Mouse (Mus musculus) left cerebral cortex, adult 11 months (tissue): ENCODE measurements around the gene Fkbp2.

Experiments used
- DNase-seq: peaks from one replicate; pipeline ENCODE4 v3.0.0; 2022; ENCODE audit warnings: low spot score

Fkbp2 gene

GRCm38 (mm10) chr19:6980381-6981093 lies at the start of gene Fkbp2:
Gene Fkbp2 (minus strand): TSS chr19:6980501.
- DNase-seq, result peak; percentile 98

GRCm38 (mm10) chr19:7029531-7029930 lies 49.2 kb upstream of the Fkbp2 start:
- DNase-seq, result no peak

- DNase-seq, result no peak
These were observed 39.9 kb upstream of the Fkbp2 start for GRCm38 (mm10) chr19:7020224-7020641.

- no peak for DNase-seq
These were observed 38.9 kb upstream of the Fkbp2 start, which contains the start of gene Fermt3 for GRCm38 (mm10) chr19:7019191-7019590. Gene Fermt3 (minus strand): TSS chr19:7019469.

- DNase-seq, result no peak
These were observed 38.2 kb upstream of the Fkbp2 start for GRCm38 (mm10) chr19:7018546-7018945.

DNA sequence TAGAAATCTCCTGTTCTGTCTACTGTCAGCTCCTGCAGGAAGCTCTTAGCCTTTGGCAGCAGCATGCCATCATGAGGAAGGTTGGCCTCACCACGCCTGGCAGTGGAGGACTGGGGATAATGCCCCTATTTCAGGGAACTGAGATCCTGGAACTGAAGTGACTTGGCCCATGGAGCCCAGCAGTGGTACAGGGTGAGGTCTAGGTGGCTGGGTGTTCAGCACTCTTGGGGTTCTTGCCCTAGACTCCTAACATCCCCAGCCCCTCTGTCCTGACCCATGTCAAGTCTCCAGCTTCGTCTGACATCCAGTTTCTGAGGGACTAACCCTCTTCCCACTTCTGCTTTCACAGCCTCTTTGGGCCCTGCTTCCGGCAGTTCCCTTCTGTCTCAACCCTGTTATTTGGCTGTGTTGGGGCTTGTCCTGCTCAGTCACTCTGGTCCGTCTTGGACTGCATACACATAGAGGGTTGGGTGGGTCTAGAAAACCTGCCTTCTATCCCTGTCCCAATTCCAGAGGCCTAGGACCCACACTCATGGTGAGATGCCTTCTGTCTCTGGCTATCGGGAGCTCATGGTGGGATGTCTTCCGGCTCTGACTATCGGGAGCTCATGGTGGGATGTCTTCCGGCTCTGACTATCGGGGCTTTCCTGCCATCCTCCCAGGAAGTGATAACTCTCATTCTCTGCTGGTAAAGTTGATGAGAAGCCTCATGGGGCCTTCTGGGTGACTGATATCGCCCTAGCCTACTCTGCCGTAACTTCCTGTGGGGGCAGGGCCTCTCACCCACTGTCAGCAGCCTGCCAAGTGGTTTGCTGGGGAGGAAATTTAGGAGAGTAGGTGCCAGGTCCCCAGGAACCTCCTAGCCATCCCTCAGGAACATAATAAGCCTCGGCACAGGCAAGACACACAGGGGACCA lies 37.5 kb upstream of the Fkbp2 start:
- no peak for DNase-seq

DNA sequence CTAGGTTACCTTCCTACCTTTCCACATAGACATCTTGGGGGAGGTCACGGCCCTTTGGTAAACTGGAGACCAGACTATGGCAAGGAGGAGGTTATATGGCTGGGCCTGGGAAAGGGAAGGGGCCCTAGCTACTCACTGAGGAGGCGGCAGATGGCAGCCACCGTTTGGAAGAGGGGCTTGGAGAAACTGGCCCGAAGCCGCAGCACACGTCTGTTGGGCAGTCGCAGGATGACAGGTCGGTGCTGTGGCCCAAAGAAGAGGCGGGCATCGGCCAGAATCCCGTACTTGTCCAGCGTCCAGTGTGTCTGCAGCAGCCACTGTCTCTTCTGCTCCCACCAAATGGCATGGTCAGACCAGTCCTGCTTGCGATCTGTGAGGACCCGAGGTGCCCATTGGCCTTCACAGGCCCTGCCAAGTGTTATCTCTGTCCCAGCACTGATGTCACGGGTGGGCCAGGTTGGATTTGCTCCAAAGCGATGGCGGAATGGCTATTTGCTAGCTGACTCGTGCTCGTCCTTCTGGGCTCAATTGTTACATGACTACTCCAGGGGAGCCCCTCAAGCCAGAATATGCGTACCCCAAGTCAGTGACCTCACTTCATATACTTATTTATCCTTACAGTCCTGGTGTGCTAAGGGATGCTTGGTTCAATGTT lies 34.3 kb upstream of the Fkbp2 start:
- DNase-seq, result no peak

GRCm38 (mm10) chr19:7013984-7014383 lies 33.7 kb upstream of the Fkbp2 start:
- DNase-seq, result no peak

- no peak for DNase-seq
These were observed 32.1 kb upstream of the Fkbp2 start for GRCm38 (mm10) chr19:7012426-7012825.

DNA sequence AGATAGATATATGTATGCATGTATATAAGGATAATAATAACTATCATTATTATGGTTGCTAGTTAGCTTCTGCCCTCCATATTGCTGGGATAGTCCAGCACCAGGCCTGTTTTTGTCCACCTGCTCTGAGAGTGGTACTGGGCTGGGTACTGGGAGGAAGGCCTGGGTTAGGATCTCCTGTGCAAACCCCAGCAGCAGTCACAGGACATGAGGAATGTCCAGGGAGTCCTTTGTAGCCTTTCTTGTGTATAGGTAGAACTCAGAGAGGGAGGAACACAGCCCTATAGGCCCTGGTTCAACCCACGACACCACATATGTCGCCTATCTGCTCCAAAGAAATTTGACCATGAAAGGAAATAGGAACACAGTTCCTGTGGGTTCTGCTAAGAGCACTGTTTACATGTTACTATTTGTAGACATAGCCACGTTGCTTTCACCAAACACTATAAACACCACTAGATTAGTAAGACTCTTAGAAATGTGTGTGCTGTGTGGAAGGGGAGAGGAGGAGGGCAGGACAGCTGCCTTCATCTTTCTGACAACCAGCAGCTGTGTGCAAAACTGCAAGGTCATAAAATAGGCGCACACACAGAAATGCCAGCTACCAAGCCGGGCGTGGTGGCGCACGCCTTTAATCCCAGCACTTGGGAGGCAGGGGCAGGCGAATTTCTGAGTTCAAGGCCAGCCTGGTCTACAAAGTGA lies 26.7 kb upstream of the Fkbp2 start:
- DNase-seq, result no peak

- DNase-seq, result no peak
These were observed 19.2 kb upstream of the Fkbp2 start for GRCm38 (mm10) chr19:6999360-7000063.

DNA sequence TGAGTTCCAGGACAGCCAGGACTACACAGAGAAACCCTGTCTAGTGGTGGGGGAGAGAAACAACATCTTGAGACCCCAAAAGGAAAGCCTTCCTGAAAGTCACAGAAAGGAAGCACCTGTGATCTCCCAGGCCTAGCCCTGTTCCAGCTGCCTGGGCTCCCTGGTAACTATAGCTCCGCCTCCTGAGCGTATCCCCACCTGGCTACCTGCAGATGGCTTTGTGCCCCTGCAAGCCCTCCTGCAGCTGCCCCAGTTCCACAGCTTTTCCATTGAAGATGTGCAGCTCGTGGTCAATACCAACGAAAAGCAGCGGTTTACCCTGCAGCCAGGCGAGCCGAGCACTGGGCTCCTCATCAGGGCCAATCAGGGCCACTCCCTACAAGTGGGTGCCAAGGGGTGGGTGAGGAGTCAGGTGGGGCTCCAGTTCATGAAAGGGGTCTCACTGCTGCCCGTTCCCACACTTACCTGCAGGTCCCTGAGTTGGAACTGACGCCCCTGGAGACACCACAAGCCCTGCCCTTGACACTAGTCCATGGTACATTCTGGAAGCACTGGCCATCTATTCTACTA lies 17.5 kb upstream of the Fkbp2 start:
- no peak for DNase-seq

- no peak for DNase-seq
These were observed 15.7 kb upstream of the Fkbp2 start, which contains the start of the genes Nudt22 and Trpt1 for GRCm38 (mm10) chr19:6996006-6996405. Gene Nudt22 (minus strand): TSS chr19:6996117. Gene Trpt1 (plus strand): TSS chr19:6996131.

DNA sequence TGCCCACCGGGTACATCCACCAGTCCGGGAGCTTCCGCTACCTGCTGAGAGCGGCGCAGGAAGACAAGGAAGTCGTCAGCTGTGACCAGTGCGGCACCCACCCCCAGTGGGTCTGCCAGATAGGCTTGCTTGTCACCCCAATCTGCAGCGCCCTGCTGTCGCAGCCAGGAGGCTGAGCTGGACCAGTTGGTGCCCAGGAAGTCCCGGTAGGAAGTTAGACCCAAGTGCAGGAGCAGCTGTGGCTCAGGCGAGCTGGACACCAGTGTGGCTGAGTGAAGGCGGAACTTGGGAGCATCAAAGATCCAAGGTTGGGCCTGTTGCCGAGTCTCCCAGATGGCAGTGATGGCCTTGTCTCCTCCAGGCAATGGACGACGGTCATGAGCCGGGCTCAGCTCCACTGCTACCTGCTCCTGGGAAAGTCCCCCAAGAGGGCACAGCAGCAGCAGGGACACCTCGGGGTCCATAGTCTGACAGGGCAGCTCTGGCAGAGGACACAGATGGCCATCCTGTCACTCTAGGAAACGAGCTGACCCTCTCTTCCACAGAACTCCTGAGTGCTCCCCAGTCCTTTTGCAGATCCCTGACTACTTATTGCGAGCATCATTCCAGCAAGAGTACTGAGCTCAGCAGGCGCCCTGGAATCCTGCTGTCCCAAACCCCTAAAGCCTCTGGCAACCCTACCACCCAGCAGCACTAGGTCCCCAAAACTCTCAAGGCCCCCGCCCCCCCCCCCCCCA lies 15.1 kb upstream of the Fkbp2 start:
- no peak for DNase-seq

DNA sequence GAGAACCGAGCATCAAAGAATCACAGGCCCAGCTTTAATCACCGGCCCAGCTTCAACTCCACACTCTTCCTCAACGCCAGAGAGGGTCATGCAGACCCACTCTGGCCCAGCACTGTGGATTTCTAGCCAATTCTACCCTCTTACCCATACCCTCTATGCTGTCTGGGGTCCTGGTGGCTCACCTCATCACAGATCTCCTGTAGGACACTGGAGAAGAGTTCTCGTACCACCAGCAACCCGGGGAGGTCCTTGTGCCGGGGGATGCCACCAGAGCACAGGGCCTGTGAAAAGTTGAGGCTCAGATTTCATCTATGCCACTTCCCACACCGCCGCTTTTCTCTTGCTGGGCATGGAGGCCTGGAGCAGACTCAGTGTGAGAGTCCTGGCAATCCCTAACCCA lies 14.2 kb upstream of the Fkbp2 start:
- no peak for DNase-seq

GRCm38 (mm10) chr19:6994002-6994401 lies 13.7 kb upstream of the Fkbp2 start:
- DNase-seq, result no peak

DNA sequence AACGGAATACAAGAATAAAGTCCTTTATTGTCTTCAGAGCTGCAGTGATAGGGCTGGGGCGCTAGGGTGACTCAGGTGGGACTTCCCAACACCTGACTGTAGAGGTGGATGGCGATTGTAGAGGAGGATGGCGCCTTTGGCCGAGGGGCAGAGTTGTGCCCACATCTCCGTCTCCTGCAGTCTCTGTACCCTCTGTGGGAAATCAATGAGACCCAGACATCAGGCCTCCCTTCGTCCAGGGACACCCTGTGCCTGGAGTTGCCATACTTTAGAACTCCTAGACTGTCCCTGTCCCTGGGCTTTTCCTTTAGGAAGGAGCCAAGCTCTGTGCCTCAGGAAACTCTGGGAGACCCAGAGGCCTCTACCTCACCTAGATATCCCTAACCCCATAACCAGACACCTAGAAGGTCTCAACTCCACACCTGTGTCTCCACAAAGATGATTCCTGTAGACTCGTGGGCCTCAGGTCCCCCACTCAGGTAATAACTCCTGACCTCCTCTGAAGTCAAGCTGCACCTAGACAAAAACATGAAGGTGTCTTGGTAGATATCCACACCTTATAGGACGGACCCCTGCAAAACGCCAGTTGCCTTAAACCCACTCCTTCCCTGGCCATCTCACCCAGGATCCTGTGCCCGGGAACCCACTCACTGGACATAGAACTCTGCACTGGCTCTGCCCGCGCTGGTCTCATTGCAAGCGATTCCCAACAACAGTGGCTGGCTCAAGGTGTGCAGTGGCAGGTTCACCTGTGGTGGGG lies 12.9 kb upstream of the Fkbp2 start:
- DNase-seq, result no peak

DNA sequence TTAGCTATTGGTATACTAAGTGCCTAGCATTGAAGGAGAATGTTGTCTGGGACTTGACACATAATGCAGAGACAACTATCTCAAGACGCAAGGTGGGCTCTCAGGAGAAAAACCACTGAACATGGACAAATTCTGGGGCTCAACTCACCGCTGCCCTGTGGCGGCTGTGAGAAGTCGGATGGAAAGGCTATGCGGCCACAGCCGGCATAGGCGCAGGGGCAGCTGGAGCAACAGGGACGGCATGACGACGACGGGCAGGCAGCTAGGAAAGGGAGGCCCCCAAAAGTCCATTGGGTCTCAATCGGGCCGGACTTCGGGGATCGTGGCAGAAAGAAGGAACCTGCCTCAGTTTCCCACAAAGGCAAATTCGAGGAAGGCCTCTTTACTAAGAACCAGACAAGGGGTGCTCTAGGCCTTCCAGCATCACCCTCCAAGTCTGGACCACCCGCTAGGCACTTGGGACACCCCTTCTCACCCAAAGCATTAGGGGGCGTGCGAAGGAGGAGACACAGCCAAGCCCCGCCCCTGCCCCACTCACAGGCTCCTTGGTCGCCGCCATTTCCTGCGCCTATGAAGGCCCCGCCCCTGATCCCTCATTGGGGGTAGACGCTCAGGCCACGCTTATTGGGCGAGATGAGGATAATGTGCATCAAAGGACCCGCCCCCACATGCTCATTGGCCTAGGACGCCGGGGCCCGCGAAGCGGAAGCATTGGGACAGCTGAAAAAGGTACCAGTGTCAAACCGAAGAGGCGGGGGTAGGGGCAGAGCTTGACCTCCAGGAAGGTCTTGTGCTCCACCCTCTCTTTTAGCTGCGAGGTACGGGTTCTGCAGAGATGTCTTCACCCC lies 11.9 kb upstream of the Fkbp2 start, which contains the start of gene Dnajc4:
Gene Dnajc4 (minus strand): TSS at position 562 of the 848 bp plus-strand sequence.
- DNase-seq, result peak; percentile 94
